Mouse (Mus musculus) embryonic fibroblast, embryonic 13.5 days (primary cell): Measurements from ENCODE around the gene Gm26602.

Experiments
- CTCF ChIP-seq: IDR thresholded peaks from 2 replicates; pipeline ENCODE4 v1.5.1; 2011; ENCODE audit warnings: mild to moderate bottlenecking, control low read depth, low read length, moderate library complexity, borderline replicate concordance; ENCODE audit not compliant: insufficient read depth
- POLR2A ChIP-seq: IDR thresholded peaks from 2 replicates; pipeline ENCODE4 v1.6.1; 2011; ENCODE audit warnings: low read depth, mild to moderate bottlenecking, control low read depth, low read length, moderate library complexity

DNA sequence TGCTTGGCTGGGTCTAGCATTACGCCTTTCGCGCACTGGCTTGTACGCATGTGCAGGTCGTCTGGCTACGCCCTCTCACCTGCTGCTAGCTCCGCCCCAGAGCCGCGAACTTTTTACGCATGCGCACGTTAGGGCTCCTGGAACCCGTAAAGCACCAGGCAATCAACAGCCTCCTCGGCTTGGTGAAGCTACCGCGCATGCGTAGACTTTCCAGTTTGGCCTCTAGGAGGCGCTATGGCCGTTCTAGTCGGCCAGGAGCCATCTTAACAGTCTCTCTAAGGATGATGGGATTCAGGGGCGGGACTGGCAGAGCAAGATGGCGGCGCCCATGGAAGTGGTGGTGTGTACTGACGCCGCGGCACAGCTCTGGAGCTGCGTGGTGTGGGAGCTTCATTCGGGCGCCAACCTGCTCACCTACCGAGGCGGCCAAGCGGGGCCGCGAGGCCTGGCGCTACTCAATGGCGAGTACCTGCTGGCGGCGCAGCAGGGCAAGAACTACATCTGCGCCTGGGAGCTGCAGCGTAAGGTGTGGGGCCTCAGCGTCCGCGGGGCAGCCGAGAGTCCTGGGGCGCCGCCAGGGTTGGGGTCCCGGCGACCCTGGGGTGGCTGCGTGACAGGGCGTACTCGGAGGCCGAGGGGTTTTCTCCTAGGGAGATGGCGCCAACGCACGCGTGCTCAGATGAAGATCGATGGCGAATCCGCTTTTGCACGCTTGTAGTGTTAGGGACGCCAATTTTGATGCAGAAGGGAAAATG, 49.4 kb downstream of the Gm26602 start, which contains the start of gene Wdr18:
- TF ChIP-seq CTCF (peak; percentile 70), POLR2A (peak; percentile 73)
